Mouse (Mus musculus) lung, embryonic 15.5 days (tissue): ENCODE results near the gene Ccdc167. TPM values are rescaled to one million over a fixed set of nuclear protein-coding genes. Genes with fewer than 3 reads are reported as not detected.
A peak's percentile ranks its signal among the peaks of the same experiment; 100 is the strongest.
"Not testable (repeated sequence)": the region's sequence is repeated elsewhere in the genome, so short reads cannot be mapped to it uniquely, and the experiment has no call there.

Source experiments
- ATAC-seq: fragments of 200-750 bp; cut with Nextera tagmentation; 2 replicates; pipeline ENCODE4 v1.8.0; 2017; ENCODE audit warnings: moderate number of reproducible peaks, borderline replicate concordance; ENCODE audit not compliant: low FRiP score, low TSS enrichment; ENCODE audit errors: extremely low read depth
- H3K27ac ChIP-seq: fragments of 300-500 bp; sonication (generic); 2 replicates; pipeline ENCODE4 v1.5.1; 2015; ENCODE audit warnings: moderate library complexity, mild to moderate bottlenecking, inconsistent platforms
- H3K27me3 ChIP-seq: fragments of 300-500 bp; sonication (generic); 2 replicates; pipeline ENCODE4 v1.6.1; 2015; ENCODE audit warnings: inconsistent platforms
- H3K36me3 ChIP-seq: fragments of 300-500 bp; sonication (generic); 2 replicates; pipeline ENCODE4 v1.6.1; 2015; ENCODE audit warnings: inconsistent platforms
- H3K4me1 ChIP-seq: fragments of 300-500 bp; sonication (generic); 2 replicates; pipeline ENCODE4 v1.6.1; 2015; ENCODE audit warnings: inconsistent platforms
- H3K4me2 ChIP-seq: fragments of 300-500 bp; sonication (generic); 2 replicates; pipeline ENCODE4 v1.6.1; 2015; ENCODE audit warnings: inconsistent platforms, mild to moderate bottlenecking, moderate library complexity
- H3K4me3 ChIP-seq: fragments of 300-500 bp; sonication (generic); 2 replicates; pipeline ENCODE4 v1.5.1; 2015; ENCODE audit warnings: mild to moderate bottlenecking, inconsistent platforms
- H3K9ac ChIP-seq: fragments of 300-500 bp; sonication (generic); 2 replicates; pipeline ENCODE4 v1.6.1; 2015; ENCODE audit warnings: inconsistent platforms
- H3K9me3 ChIP-seq: fragments of 300-500 bp; sonication (generic); 2 replicates; pipeline ENCODE4 v1.6.1; 2016; ENCODE audit warnings: inconsistent platforms
- WGBS: fragments of 180-500 bp; shearing (Covaris S2); methylation state at CpG from one replicate; pipeline ENCODE4 v1.1.7; 2015; 5-methylcytosine and 5-hydroxymethylcytosine counted together
- polyA plus RNA-seq: library from polyadenylated mRNA; unstranded; fragments of >200 nt; fragmentation: Nextera tagmentation; extraction: Ambion mirVana; gene quantifications from 2 replicates; pipeline ENCODE4 v1.2.1, GENCODE M21; 2015

Gene Ccdc167
- polyA plus RNA-seq, 1 experiment from 2014 or later, result 14.6 TPM

GRCm38 (mm10) chr17:29713734-29714133 is 3.1 kb downstream of the Ccdc167 start:
- peaks cover 42% of the 10 kb centered on the region for H3K4me1 ChIP-seq
- not testable (repeated sequence) for ATAC-seq, H3K9me3 ChIP-seq, H3K27ac ChIP-seq, H3K36me3 ChIP-seq, H3K27me3 ChIP-seq, H3K9ac ChIP-seq, H3K4me2 ChIP-seq, H3K4me3 ChIP-seq
- WGBS, result 97% methylated on average over 4 of the region's 4 CpGs

- ATAC-seq, result no peak
- WGBS, result 68% methylated on average over 7 of the region's 7 CpGs
- Histone ChIP-seq H3K4me2 (no peak overlapping the region), H3K27me3 (no peaks in the 10 kb centered on the region), H3K4me1 (peaks cover 42% of the 10 kb centered on the region), H3K9me3 (no peaks in the 10 kb centered on the region), H3K36me3 (no peaks in the 10 kb centered on the region), H3K9ac (no peak overlapping the region), H3K27ac (no peak overlapping the region), H3K4me3 (no peak overlapping the region)
Observed at GRCm38 (mm10) chr17:29712565-29712964, 4.3 kb downstream of the Ccdc167 start.

DNA sequence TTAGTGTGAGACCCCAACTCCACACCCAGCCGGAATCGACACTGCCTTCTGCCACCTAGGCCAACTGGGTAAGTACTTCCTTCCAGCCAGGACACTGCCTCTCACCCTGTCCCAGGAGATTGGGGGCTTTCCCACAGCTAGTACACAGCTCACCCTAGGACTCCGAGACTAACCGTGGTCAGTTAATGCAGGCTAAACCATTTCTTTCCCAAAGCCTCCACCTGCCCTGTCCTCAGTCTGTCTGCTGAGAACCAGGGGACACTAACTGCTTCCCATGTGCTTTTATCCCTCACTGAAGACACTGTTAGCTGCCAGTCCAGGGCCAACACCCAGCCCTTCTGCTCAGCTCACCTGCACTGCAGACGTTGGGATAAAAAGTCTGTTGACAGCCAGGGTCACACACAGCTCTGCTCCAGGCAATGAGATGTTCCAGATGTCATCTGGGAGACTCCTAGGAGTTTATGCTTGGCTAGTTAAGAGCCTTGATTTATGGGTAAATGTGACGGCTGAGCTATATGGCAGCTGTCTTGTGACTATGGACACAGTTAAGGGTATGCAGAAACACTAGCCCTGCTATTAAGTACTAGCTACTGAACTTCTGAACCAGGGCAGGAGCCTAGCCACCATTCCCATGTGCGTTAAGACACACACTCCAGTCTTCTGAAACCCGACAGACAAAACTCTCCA is 5.0 kb downstream of the Ccdc167 start:
- H3K27me3 ChIP-seq, result no peaks in the 10 kb centered on the region
- ATAC-seq, result no peak
- no peaks in the 10 kb centered on the region for H3K9me3 ChIP-seq
- H3K4me3 ChIP-seq, result no peak overlapping the region
- WGBS, result 58% methylated on average over 8 of the region's 8 CpGs
- H3K4me1 ChIP-seq, result peaks cover 37% of the 10 kb centered on the region
- no peak overlapping the region for H3K9ac ChIP-seq
- no peak overlapping the region for H3K4me2 ChIP-seq
- no peaks in the 10 kb centered on the region for H3K36me3 ChIP-seq
- H3K27ac ChIP-seq, result no peak overlapping the region

DNA sequence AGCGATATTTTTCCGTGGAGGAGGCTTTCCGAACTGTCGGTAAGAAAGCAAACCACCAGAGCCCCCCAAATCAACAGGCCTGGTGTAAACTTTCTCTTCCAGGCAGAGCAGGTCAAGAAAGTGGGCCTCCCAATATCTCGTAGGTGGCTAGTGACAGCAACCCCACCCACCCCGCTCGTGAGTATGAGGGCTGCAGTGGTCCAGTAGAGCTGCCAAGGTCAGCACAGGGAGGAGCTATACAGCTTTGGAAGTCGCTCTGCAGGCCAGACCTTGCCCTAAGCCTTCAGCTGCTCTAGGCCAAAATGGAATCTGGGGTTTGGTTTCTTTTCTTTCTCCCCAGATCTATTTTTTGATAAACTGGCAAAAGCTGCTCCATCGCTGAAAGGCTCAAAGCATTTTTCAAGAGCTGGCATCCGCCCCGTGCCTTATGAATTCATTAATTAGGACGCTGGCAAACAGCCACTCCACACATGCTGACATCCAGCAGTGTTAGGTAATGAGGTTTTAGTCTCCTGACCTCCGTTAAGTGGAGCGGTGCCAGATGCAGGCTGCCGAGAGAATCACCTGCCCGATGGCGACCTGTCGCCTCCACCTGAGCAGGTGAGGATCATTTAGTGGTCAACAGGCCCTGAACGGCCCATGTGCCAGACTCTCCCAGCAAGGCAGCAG is 5.6 kb downstream of the Ccdc167 start:
- Histone ChIP-seq H3K9ac (no peak overlapping the region), H3K27ac (no peak overlapping the region), H3K36me3 (no peaks in the 10 kb centered on the region), H3K4me1 (peaks cover 37% of the 10 kb centered on the region), H3K4me2 (0 out of 2 replicates have a peak overlapping the region, but pooled peaks have one; percentile 0), H3K9me3 (no peaks in the 10 kb centered on the region), H3K4me3 (no peak overlapping the region), H3K27me3 (no peaks in the 10 kb centered on the region)
- WGBS, result 53% methylated on average over 19 of the region's 19 CpGs
- ATAC-seq, result no peak

- Histone ChIP-seq H3K4me1 (peaks cover 32% of the 10 kb centered on the region), H3K36me3 (no peaks in the 10 kb centered on the region), H3K9me3 (no peaks in the 10 kb centered on the region), H3K27me3 (no peaks in the 10 kb centered on the region), H3K9ac (no peak overlapping the region), H3K4me2 (0 out of 2 replicates have a peak overlapping the region, but pooled peaks have one; percentile 0), H3K4me3 (no peak overlapping the region), H3K27ac (no peak overlapping the region)
- ATAC-seq, result peak; percentile 20; the same call in 1 of the 2 replicates
- WGBS, result 33% methylated on average over 11 of the region's 11 CpGs
Observed at GRCm38 (mm10) chr17:29710562-29711044, 6.2 kb downstream of the Ccdc167 start.

DNA sequence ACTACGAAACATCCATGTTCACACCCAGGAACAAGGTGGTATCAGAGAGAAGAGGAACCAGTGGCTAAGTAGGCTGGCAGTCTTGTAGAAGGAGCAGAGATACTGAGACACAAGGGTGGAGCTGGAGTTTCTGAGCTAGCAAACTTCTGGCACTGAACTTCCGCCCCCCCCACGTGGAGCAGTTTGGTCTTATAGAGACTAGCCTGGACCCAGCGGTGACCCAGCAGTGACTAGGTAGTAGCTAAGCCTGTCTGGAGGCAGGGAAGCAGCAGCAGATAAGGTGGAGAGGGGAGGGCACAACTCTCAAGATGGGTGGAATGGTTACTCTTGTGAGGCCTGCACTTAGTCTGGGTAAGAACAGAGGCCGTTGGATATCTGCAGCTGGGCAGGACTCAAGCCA is 8.1 kb downstream of the Ccdc167 start:
- H3K4me2 ChIP-seq, result no peak overlapping the region
- H3K27ac ChIP-seq, result no peak overlapping the region
- H3K9me3 ChIP-seq, result no peaks in the 10 kb centered on the region
- no peak overlapping the region for H3K4me3 ChIP-seq
- H3K36me3 ChIP-seq, result peaks cover 10% of the 10 kb centered on the region; the same call in 1 of the 2 replicates
- no peak overlapping the region for H3K9ac ChIP-seq
- no peaks in the 10 kb centered on the region for H3K27me3 ChIP-seq
- peaks cover 32% of the 10 kb centered on the region for H3K4me1 ChIP-seq
- no peak for ATAC-seq
- 77% methylated on average over 5 of the region's 5 CpGs for WGBS

DNA sequence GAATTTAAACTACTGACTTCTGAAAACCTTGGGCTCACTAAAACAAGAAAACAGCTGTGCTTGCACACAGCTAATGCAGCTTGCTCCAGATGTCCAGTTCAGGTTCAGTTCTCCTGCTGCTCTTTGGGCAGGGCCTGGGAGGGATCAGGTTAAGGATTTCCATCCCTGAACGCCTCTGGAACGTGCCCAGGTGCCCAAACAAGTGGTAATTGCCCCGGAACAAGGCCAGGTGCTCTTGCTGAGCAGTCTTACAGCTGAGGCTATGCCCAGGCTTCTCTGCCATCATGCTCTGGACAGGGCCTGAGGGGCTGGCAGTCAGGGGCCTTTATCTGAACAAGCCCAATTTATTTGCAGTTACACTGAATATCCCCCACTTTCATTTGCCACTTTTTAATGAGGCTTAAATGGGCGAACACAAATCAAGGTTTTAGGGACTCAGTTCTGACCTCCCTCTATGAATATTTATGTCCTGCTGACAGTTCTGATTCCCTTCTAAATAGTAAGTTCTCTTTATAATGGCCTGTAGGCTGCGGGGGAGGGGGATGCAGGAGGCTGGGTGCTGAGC is 9.8 kb downstream of the Ccdc167 start:
- H3K9ac ChIP-seq, result no peak overlapping the region
- ATAC-seq, result no peak
- H3K27me3 ChIP-seq, result no peaks in the 10 kb centered on the region
- 60% methylated on average over 5 of the region's 5 CpGs for WGBS
- H3K4me3 ChIP-seq, result no peak overlapping the region
- H3K27ac ChIP-seq, result no peak overlapping the region
- H3K36me3 ChIP-seq, result peaks cover 27% of the 10 kb centered on the region
- H3K4me1 ChIP-seq, result peaks cover 26% of the 10 kb centered on the region
- H3K4me2 ChIP-seq, result no peak overlapping the region
- H3K9me3 ChIP-seq, result no peaks in the 10 kb centered on the region

DNA sequence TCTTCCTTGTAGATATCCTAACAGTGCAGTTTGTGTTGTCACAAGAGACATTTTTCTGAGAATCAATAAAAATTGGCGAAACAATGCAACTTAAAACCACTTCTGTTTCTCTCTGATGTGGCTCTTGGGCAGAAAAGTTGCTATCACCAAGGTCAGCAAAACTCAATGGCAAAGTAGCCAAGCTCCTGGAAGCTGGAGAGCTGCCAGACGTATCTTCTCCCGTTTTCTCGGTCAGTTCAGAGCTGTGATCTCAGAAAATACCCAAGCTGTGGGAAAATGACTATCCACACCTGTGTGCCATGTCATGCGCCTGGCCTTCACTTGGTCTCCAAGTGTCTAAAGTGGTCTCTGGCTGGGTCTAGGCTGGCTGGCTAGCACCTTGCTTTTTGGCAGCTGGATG is 11.0 kb downstream of the Ccdc167 start:
- no peak for ATAC-seq
- Histone ChIP-seq H3K27me3 (no peaks in the 10 kb centered on the region), H3K4me1 (peaks cover 18% of the 10 kb centered on the region), H3K9ac (no peak overlapping the region), H3K4me2 (no peak overlapping the region), H3K27ac (no peak overlapping the region), H3K9me3 (no peaks in the 10 kb centered on the region), H3K36me3 (peaks cover 39% of the 10 kb centered on the region), H3K4me3 (no peak overlapping the region)
- 62% methylated on average over 5 of the region's 5 CpGs for WGBS

DNA sequence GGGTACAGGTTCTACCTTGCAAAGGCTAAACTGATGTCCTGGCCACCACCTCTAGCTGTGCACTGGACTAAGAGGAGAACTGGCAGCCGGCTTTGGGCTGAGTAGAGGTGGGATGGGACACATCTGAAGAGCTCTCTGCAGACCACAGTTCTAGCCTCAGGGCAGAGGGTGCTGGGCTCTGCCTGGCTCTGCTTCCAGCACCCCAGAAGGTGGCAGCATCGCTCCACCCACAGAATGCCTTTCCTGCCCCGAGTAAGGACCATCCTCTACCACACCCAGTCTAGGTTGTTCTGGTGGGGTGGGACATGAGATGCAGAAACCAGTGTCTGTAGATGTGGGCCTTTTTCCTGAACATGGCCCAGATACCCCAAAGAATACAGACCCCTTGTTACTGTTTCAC is 12.1 kb downstream of the Ccdc167 start:
- ATAC-seq, result 0 out of 2 replicates have a peak, but pooled peaks have one; percentile 32
- Histone ChIP-seq H3K27ac (no peak overlapping the region), H3K4me1 (peaks cover 7% of the 10 kb centered on the region), H3K36me3 (peaks cover 50% of the 10 kb centered on the region), H3K27me3 (no peaks in the 10 kb centered on the region), H3K4me2 (no peak overlapping the region), H3K9ac (no peak overlapping the region), H3K9me3 (no peaks in the 10 kb centered on the region), H3K4me3 (no peak overlapping the region)
- WGBS, result 28% methylated on average over 3 of the region's 3 CpGs

- ATAC-seq, result no peak
- no peak overlapping the region for H3K9ac ChIP-seq
- 74% methylated on average over 4 of the region's 4 CpGs for WGBS
- H3K27ac ChIP-seq, result no peak overlapping the region
- H3K9me3 ChIP-seq, result no peaks in the 10 kb centered on the region
- H3K27me3 ChIP-seq, result no peaks in the 10 kb centered on the region
- H3K4me3 ChIP-seq, result no peak overlapping the region
- peaks cover 66% of the 10 kb centered on the region for H3K36me3 ChIP-seq
- 0 out of 2 replicates have a peak, but pooled peaks cover 4% of the 10 kb centered on the region for H3K4me1 ChIP-seq
- H3K4me2 ChIP-seq, result no peak overlapping the region
Observed at GRCm38 (mm10) chr17:29702938-29703710, 13.7 kb downstream of the Ccdc167 start.

DNA sequence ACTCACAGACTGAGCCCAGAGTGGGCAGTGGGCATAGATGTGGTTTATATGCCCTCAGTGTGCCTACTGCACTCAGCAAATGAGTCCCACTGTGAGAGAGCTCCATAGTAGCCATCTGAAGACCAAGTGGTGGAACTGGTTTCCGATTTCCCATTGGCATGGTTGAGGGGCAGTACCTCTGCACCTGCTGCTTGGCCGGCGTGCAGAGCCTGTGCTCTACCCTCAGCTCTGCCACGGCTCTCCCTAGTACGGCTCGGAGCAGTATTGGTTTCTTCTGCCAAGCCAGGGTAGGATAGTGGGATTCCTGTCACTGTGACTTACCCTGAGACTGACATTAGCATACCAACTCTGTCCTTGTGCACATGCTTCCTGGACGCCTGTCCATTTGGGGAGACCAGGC is 16.3 kb downstream of the Ccdc167 start:
- no peak for ATAC-seq
- Histone ChIP-seq H3K27ac (no peak overlapping the region), H3K4me3 (no peak overlapping the region), H3K4me1 (no peaks in the 10 kb centered on the region), H3K9ac (no peak overlapping the region), H3K36me3 (peaks cover 86% of the 10 kb centered on the region), H3K4me2 (no peak overlapping the region), H3K27me3 (no peaks in the 10 kb centered on the region), H3K9me3 (no peaks in the 10 kb centered on the region)
- WGBS, result 94% methylated on average over 7 of the region's 7 CpGs
